Mouse (Mus musculus) lung, postnatal 0 days (tissue): ENCODE measurements around the gene Kdelr1. TPM values are rescaled to one million over a fixed set of nuclear protein-coding genes. Genes with fewer than 3 reads are reported as not detected.
"Not testable (repeated sequence)": the region's sequence is repeated elsewhere in the genome, so short reads cannot be mapped to it uniquely, and the experiment has no call there.

Source experiments
- ATAC-seq: fragments of 200-750 bp; cut with Nextera tagmentation; 2 replicates; pipeline ENCODE4 v1.8.0; 2017; ENCODE audit warnings: moderate library complexity
- DNase-seq: peaks from one replicate; pipeline ENCODE4 v3.0.0-alpha.2; 2016; ENCODE audit warnings: low spot score
- H3K27ac ChIP-seq: fragments of 300-500 bp; sonication (generic); 2 replicates; pipeline ENCODE4 v1.5.1; 2014; ENCODE audit warnings: antibody characterized with exemption, mild to moderate bottlenecking, low read length, mixed read lengths
- H3K27me3 ChIP-seq: fragments of 300-500 bp; sonication (generic); replicated peaks from 2 replicates; pipeline ENCODE4 v1.6.1; 2014; ENCODE audit warnings: low read length, mixed read lengths; ENCODE audit not compliant: insufficient read depth
- H3K36me3 ChIP-seq: fragments of 300-500 bp; sonication (generic); 2 replicates; pipeline ENCODE4 v1.6.1; 2014; ENCODE audit warnings: low read length, mixed read lengths; ENCODE audit not compliant: insufficient read depth
- H3K4me1 ChIP-seq: fragments of 300-500 bp; sonication (generic); 2 replicates; pipeline ENCODE4 v1.6.1; 2014; ENCODE audit warnings: antibody characterized with exemption, low read depth, low read length, mixed read lengths; ENCODE audit not compliant: insufficient read depth
- H3K4me2 ChIP-seq: fragments of 300-500 bp; sonication (generic); replicated peaks from 2 replicates; pipeline ENCODE4 v1.6.1; 2014; ENCODE audit warnings: low read depth, mild to moderate bottlenecking, low read length, moderate library complexity, mixed read lengths
- H3K4me3 ChIP-seq: fragments of 300-500 bp; sonication (generic); 2 replicates; pipeline ENCODE4 v1.5.1; 2014; ENCODE audit warnings: low read depth, low read length
- H3K9ac ChIP-seq: fragments of 300-500 bp; sonication (generic); replicated peaks from 2 replicates; pipeline ENCODE4 v1.6.1; 2014; ENCODE audit warnings: low read depth, mild to moderate bottlenecking
- H3K9me3 ChIP-seq: fragments of 300-500 bp; sonication (generic); 2 replicates; pipeline ENCODE4 v1.6.1; 2016; ENCODE audit warnings: low read length, mixed read lengths
- CTCF ChIP-seq: IDR thresholded peaks from 2 replicates; pipeline ENCODE4 v1.5.1; 2016; ENCODE audit warnings: antibody characterized with exemption, mild to moderate bottlenecking
- EP300 ChIP-seq: IDR thresholded peaks from 2 replicates; pipeline ENCODE4 v1.6.1; 2016; ENCODE audit warnings: antibody characterized with exemption, mild to moderate bottlenecking, control low read depth
- WGBS: fragments of 180-500 bp; shearing (Covaris S2); extraction: QIAGEN DNeasy Blood & Tissue Kit; methylation state at CpG from one replicate; pipeline ENCODE4 v1.1.7; 2014; 5-methylcytosine and 5-hydroxymethylcytosine counted together
- polyA plus RNA-seq: library from polyadenylated mRNA; unstranded; fragments of >200 nt; fragmentation: Nextera tagmentation; extraction: Ambion mirVana; gene quantifications from 2 replicates; pipeline ENCODE4 v1.2.1, GENCODE M21; 2015

The Kdelr1 gene
- polyA plus RNA-seq, 1 experiment from 2014 or later: 57.3 TPM

DNA sequence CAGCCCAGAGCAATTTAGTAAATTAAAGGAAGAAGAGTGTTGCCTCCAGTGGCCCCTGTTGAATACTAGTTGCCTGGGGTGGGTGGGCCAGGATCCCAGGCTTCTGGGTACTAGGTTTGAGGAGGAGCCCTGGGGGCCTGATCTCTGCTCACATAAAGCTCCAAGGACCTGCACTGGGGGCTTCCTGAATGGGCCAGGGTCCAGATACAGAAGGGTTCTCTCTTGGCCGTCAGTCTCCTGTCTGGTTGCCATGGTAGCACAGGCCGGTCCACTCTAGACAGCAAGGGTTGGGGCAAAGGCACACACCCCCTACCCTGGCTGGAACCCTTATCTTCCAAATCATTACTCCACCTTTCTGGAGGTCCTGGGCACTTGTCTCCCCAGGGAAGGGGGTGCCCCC, 4.7 kb upstream of the Kdelr1 start:
- H3K27me3 ChIP-seq: peaks cover 27% of the 10 kb centered on the region; the same call in 1 of the 2 replicates
- H3K36me3 ChIP-seq: no peaks in the 10 kb centered on the region
- H3K27ac ChIP-seq: no peak overlapping the region
- no peak overlapping the region for H3K4me3 ChIP-seq
- ATAC-seq (no peak), DNase-seq (no peak)
- no peaks in the 10 kb centered on the region for H3K9me3 ChIP-seq
- H3K4me2 ChIP-seq: no peak overlapping the region
- no peak overlapping the region for H3K9ac ChIP-seq
- TF ChIP-seq EP300 (no peak), CTCF (no peak)
- H3K4me1 ChIP-seq: peaks cover 5% of the 10 kb centered on the region
- 22% methylated on average over 2 of the region's 2 CpGs for WGBS

DNA sequence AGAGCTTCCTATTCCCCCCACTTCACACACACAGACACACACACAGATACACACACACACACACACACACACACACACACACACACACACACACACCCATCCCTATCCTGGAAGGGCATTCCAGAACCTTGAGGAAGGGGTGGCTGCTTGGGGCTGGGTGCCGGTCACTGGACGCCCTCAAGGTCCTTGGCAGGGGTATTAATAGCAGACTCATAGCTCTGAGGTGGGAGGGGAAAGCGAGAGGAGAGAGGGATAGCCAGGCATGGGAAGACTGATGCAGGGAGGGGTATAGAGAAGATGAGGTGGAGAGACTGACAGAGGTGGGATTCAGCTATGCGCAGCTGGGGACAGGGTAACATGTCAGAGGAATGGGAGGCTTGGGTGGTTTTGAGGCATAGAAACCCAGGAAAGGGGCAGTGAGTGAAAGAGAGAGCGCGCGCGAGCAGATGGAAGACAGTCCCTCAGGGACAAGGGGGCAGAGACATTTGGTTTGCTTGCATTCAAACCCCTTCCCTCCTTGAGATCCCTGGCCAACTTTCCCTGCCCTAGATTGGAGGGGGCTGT, 3.4 kb upstream of the Kdelr1 start:
- H3K27ac ChIP-seq: no peak overlapping the region
- H3K4me3 ChIP-seq: no peak overlapping the region
- H3K9ac ChIP-seq: no peak overlapping the region
- no peaks in the 10 kb centered on the region for H3K9me3 ChIP-seq
- no peak for ATAC-seq
- H3K4me2 ChIP-seq: no peak overlapping the region
- WGBS: 23% methylated on average over 8 of the region's 8 CpGs
- H3K36me3 ChIP-seq: no peaks in the 10 kb centered on the region
- TF ChIP-seq CTCF (no peak), EP300 (no peak)
- H3K4me1 ChIP-seq: peaks cover 9% of the 10 kb centered on the region
- no peak for DNase-seq
- H3K27me3 ChIP-seq: peaks cover 27% of the 10 kb centered on the region; the same call in 1 of the 2 replicates

DNA sequence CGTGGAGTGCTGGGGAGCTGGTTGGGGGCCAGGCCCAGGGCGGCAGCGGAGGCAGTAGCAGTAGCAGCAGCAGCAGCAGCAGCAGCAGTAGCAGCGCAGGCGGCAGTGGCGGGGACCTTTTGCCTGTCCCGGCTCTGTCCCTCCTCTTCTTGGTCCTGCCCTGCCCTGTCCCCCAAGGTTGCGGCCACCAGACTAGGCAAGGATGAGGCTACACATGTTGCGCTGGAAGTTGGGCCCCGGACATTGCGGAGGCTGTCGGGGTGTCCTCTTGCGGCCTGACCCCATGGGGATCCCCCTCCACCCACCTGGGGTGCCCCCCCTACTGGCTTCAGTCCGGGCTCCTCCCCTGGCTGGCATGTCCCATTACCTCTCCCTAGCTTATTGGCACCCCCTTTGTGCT, 2.8 kb upstream of the Kdelr1 start:
- no peak for ATAC-seq
- Histone ChIP-seq H3K4me2 (no peak overlapping the region), H3K9me3 (no peaks in the 10 kb centered on the region), H3K4me3 (no peak overlapping the region), H3K9ac (no peak overlapping the region), H3K27me3 (peaks cover 27% of the 10 kb centered on the region; the same call in 1 of the 2 replicates), H3K36me3 (no peaks in the 10 kb centered on the region), H3K27ac (no peak overlapping the region), H3K4me1 (peaks cover 9% of the 10 kb centered on the region)
- TF ChIP-seq EP300: no peak
- TF ChIP-seq CTCF: no peak
- DNase-seq: no peak
- 5% methylated on average over 13 of the region's 14 CpGs for WGBS

DNA sequence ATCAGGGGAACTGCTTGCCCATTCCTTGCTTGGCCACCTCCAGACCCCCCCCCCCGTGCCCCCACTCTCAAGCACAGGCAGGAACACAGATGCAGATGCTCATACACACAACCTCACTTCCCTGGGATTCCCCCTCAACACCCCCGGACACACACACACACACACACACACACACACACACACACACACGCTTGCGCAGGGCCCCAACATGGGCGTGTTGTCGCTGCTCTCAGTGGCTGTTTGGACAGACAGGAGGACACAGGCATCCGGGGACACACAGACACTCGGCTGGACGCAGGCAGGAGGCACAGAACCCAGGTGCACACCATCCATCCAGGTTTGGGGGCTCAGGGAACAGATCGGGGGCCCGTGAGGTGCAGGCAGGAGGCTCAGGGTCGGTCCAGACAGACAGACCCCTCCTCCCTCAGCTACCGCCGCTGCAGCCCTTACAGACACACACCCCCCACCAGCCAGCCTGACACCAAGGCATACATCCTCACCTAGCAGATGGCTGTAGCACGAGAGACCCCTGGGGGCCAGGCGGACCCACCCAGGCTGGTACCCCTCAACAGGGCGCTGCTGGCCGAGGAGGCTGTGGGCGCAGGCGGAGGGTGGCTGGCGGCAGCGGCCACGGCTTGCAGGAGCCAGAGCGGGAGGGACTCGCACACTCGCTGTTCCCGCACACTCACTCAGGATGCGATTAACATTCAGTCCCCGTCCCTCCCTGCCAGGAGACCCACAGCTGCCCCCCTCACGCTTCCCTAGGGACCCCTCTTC, 2.1 kb upstream of the Kdelr1 start:
- H3K9me3 ChIP-seq: no peaks in the 10 kb centered on the region
- H3K4me1 ChIP-seq: peaks cover 13% of the 10 kb centered on the region
- H3K36me3 ChIP-seq: peaks cover 1% of the 10 kb centered on the region; the same call in 1 of the 2 replicates
- peaks cover 27% of the 10 kb centered on the region; the same call in 1 of the 2 replicates for H3K27me3 ChIP-seq
- WGBS: 4% methylated on average over 26 of the region's 30 CpGs
- DNase-seq (no peak), ATAC-seq (no peak)
- peak overlapping the region; percentile 22 for H3K4me2 ChIP-seq
- H3K9ac ChIP-seq: no peak overlapping the region
- no peak overlapping the region for H3K27ac ChIP-seq
- no peak overlapping the region for H3K4me3 ChIP-seq
- TF ChIP-seq CTCF (no peak), EP300 (no peak)

DNA sequence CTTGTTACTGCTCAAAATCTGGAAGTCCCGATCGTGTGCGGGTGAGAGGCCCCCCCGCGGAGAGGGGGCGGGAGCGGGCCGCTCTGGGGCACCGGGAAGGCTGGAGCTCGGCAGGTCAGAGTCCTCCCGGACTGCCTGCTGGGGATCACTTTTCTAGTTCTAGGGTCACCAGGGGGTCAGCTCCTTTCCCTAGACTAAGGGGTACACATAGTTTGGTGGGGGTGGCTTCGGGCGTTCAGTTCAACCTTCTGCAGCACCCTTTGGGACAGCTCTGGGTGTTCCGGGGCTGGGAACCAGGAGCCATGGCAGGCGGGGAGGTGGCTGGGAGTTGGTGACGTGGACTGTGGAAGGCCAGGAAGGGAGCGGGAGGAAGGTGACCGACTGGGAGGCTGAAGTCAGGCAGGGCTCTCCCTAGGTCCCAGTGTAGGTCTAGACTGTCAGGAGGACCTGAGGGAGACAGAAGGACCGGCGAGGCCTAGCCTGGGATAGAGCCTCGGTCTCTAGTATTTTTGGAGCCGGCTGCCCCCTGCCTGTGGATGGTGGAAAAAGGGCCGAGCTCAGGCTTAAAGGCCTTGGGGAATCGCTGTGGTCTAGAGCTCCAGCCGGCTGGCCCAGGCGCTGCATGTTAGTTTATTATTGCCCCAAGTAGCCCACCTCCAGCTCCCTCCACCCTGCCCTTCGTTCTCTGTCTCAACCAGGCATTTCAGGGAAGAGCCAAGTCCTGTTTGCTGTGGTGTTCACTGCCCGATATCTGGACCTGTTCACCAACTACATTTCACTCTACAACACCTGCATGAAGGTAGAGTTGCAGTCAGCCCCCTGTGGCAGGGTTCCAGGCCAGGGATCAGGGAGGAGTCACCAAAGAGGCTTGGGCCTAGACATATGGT, 732 bp downstream of the Kdelr1 start:
- peak; percentile 76 for DNase-seq
- 1% methylated on average over 28 of the region's 28 CpGs for WGBS
- H3K27me3 ChIP-seq: peaks cover 24% of the 10 kb centered on the region; the same call in 1 of the 2 replicates
- H3K4me3 ChIP-seq: peak overlapping the region; percentile 91
- peak overlapping the region; percentile 82 for H3K4me2 ChIP-seq
- TF ChIP-seq EP300: no peak
- peak; percentile 59 for TF ChIP-seq CTCF
- peak; percentile 72 for ATAC-seq
- H3K9me3 ChIP-seq: no peaks in the 10 kb centered on the region
- H3K4me1 ChIP-seq: peaks cover 13% of the 10 kb centered on the region
- peak overlapping the region; percentile 95 for H3K27ac ChIP-seq
- peak overlapping the region; percentile 97 for H3K9ac ChIP-seq
- peaks cover 20% of the 10 kb centered on the region for H3K36me3 ChIP-seq

DNA sequence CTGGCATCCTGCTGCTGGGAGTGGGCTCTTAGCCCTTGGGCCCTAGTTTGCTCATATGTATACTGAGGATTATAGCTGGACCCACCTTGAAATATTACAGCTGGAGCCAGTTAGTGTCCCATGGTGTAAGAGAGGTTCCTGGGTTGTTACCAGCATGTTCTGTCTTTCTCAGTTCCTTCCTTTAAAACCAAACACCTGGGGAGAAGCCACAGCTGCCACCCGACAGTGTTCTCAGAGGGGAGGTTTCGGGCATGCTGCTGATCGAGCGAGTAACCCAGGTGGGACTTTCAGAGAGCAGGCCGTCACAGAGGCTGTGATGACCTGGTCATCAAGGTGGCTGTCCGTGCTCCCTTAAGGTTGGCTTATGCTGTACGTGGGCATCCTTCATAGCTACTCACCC, 4.3 kb downstream of the Kdelr1 start:
- Histone ChIP-seq H3K9ac (no peak overlapping the region), H3K4me1 (peaks cover 8% of the 10 kb centered on the region; the same call in 1 of the 2 replicates), H3K9me3 (no peaks in the 10 kb centered on the region), H3K4me3 (no peak overlapping the region), H3K4me2 (no peak overlapping the region), H3K36me3 (peaks cover 41% of the 10 kb centered on the region), H3K27me3 (no peaks in the 10 kb centered on the region), H3K27ac (no peak overlapping the region)
- no peak for ATAC-seq
- TF ChIP-seq CTCF (no peak), EP300 (no peak)
- WGBS: 94% methylated on average over 7 of the region's 7 CpGs
- no peak for DNase-seq

DNA sequence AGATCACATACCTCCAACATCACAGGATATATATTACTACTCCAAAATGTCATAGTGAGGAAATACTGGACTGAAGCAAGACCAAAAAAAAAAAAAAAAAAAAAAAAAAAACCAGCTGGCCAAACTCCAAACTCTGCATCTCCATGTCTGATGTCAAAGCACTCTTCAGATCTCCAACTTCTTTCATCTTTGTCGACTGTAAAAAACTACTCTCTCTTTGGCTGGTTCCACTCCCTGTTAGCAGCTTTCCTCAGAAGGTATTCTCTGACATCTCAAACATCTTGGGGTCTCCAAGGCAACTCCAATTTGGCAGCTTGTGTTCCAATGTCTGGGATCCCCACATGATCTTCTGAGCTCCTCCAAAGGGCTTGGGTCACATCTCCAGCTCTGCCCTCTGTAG, 5.7 kb downstream of the Kdelr1 start, which contains the start of gene Grin2d:
TSS of gene Grin2d (minus strand) at position 101 of the 400 bp plus-strand sequence.
- H3K27me3 ChIP-seq, H3K9me3 ChIP-seq, DNase-seq, H3K4me2 ChIP-seq, ATAC-seq, H3K27ac ChIP-seq, H3K4me1 ChIP-seq, H3K4me3 ChIP-seq, H3K9ac ChIP-seq: not testable (repeated sequence)
- 68% methylated on average over 1 of the region's 1 CpGs for WGBS
- H3K36me3 ChIP-seq: peaks cover 49% of the 10 kb centered on the region
